Mouse (Mus musculus): ENCODE results near the gene Stag3.

- TF ChIP-seq POLR2A (IDR thresholded peaks at IDR 0.05; ENCODE audit: control insufficient read depth, low read depth, low read length) (no peak), CTCF (IDR thresholded peaks at IDR 0.05; ENCODE audit: control insufficient read depth, insufficient read depth, insufficient replicate concordance, low read depth, low read length) (no peak)
Measured at GRCm38 (mm10) chr5:138275216-138276050, 4.6 kb upstream of the Stag3 start.
